Mouse (Mus musculus) embryonic facial prominence, embryonic 15.5 days (tissue): ENCODE measurements around the gene Gm5148. TPM values are rescaled to one million over a fixed set of nuclear protein-coding genes. Genes with fewer than 3 reads are reported as not detected.

ENCODE experiments used
- ATAC-seq: fragments of 200-750 bp; cut with Nextera tagmentation; 2 replicates; pipeline ENCODE4 v1.8.0; 2017; ENCODE audit warnings: low read depth, moderate TSS enrichment; ENCODE audit not compliant: insufficient number of reproducible peaks, low FRiP score, low TSS enrichment
- H3K27ac ChIP-seq: fragments of 300-500 bp; sonication (generic); replicated peaks from 2 replicates; pipeline ENCODE4 v1.5.1; 2015; ENCODE audit warnings: mild to moderate bottlenecking, inconsistent platforms
- H3K27me3 ChIP-seq: fragments of 300-500 bp; sonication (generic); 2 replicates; pipeline ENCODE4 v1.6.1; 2015; ENCODE audit warnings: inconsistent platforms
- H3K36me3 ChIP-seq: fragments of 300-500 bp; sonication (generic); 2 replicates; pipeline ENCODE4 v1.6.1; 2015; ENCODE audit warnings: mild to moderate bottlenecking, inconsistent platforms
- H3K4me1 ChIP-seq: fragments of 300-500 bp; sonication (generic); 2 replicates; pipeline ENCODE4 v1.6.1; 2015; ENCODE audit warnings: inconsistent platforms
- H3K4me2 ChIP-seq: fragments of 300-500 bp; sonication (generic); replicated peaks from 2 replicates; pipeline ENCODE4 v1.6.1; 2015; ENCODE audit warnings: mild to moderate bottlenecking, inconsistent platforms
- H3K4me3 ChIP-seq: fragments of 300-500 bp; sonication (generic); replicated peaks from 2 replicates; pipeline ENCODE4 v1.5.1; 2015; ENCODE audit warnings: mild to moderate bottlenecking, inconsistent platforms
- H3K9ac ChIP-seq: fragments of 300-500 bp; sonication (generic); 2 replicates; pipeline ENCODE4 v1.6.1; 2015; ENCODE audit warnings: inconsistent platforms
- H3K9me3 ChIP-seq: fragments of 300-500 bp; sonication (generic); replicated peaks from 2 replicates; pipeline ENCODE4 v1.6.1; 2016; ENCODE audit warnings: inconsistent platforms
- WGBS: fragments of 180-500 bp; shearing (Covaris S2); methylation state at CpG from one replicate; pipeline ENCODE4 v1.1.7; 2015; 5-methylcytosine and 5-hydroxymethylcytosine counted together
- polyA plus RNA-seq: library from polyadenylated mRNA; unstranded; fragments of >200 nt; fragmentation: Nextera tagmentation; extraction: Ambion mirVana; gene quantifications from 2 replicates; pipeline ENCODE4 v1.2.1, GENCODE M21; 2015

Gm5148 gene
- polyA plus RNA-seq, 1 experiment from 2014 or later: 5.4 TPM

DNA sequence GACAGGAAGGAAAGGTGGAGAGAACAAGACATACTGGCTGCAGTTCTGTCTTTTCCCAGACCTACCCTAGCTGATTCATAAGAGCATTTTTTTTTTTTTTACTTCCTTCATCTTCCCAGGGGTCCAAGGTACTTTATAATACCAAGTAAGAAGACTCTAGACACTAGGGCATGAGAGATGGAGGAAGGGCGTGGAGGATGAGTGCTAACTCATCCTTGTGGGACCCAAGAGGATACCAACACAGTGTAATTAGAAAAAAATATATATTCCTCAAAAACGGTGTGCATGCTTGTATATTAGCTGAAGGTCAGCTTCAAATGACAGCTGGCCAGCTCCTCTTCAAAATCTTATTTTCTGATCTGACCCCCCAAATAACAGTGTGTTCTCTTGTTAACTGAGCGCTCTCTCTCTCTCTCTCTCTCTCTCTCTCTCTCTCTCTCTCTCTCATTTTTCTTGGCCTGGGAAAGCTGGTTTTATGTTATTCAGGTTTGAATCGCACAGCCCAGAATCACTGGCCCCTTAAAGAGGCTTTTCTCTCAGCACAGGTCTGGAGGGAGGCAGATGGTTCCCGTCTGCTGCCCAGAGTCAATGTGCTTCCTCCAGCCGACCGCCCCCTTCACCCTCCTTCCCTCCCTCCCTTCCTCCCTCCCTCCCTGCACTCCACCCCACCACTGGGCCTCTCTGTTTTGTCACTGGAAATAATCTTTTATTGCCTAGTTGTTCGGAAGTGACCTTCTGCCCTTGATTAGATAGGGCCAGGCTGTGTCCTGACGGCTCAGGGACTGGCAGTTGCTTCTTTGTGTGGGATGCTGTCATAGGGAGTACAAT, 57.8 kb downstream of the Gm5148 start:
- no peaks in the 10 kb centered on the region for H3K27me3 ChIP-seq

More for the DNA sequence above, 57.8 kb downstream of the Gm5148 start:
- ATAC-seq: no peak
- WGBS: 32% methylated on average over 9 of the region's 9 CpGs
- Histone ChIP-seq H3K27ac (no peak overlapping the region), H3K9me3 (peaks cover 13% of the 10 kb centered on the region), H3K4me2 (no peak overlapping the region), H3K4me3 (no peak overlapping the region), H3K9ac (no peak overlapping the region), H3K36me3 (no peaks in the 10 kb centered on the region), H3K4me1 (0 out of 2 replicates have a peak, but pooled peaks cover 7% of the 10 kb centered on the region)

Other genes starting within 250 kb of the Gm5148 start
- 17.0 and 18.7 TPM in 2 replicates for gene Spry1, start 84.5 kb downstream of the Gm5148 start, polyA plus RNA-seq